Mouse (Mus musculus) lung, adult 2 months (tissue): ENCODE measurements around the gene 4931422A03Rik.

Experiments
- CTCF ChIP-seq: fragments of 200-500 bp; IDR thresholded peaks from 2 replicates; pipeline ENCODE4 v1.5.1; 2011; ENCODE audit warnings: mild to moderate bottlenecking, low read length, control low read depth; ENCODE audit not compliant: insufficient read depth
- POLR2A ChIP-seq: fragments of 200-500 bp; IDR thresholded peaks from 2 replicates; pipeline ENCODE4 v1.6.1; 2011; ENCODE audit warnings: low read depth, mild to moderate bottlenecking, control low read depth, low read length, borderline replicate concordance; ENCODE audit errors: extremely low read depth

DNA sequence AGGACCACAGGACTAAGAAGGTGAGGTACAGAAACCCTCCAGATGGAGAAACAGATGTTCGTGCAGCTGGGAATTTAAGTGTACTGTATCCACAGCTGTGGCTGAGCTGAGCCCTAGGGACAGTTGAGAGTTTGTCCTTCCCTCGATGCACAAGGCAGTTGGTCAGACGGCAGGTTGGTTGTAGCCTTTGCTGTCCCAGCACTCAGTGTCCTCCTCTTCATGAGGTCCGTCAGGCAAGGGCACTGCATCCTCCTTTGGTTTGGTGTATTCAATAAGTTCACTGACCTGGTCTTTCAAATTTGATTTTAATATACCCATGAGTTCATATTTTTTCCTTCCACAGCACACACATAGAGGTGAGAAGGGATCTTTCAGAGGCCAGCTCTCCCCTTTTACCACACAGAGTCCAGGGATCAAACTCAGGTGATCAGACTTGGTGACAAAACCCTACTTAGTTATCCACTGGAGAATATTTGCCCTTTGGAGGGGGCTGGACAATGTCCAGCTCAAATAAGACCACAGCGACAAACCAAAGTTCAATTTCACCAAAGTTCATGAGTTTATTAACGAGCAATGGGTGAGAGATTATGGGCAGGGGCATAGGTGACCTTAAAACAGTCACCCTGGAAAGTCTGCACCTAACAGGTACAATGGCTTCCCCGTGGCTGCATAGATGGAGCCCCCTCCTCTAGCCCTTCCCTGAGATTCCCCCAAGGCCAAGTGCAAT is 20.2 kb downstream of the 4931422A03Rik start:
- no peak for TF ChIP-seq POLR2A
- TF ChIP-seq CTCF: no peak
